Mouse (Mus musculus): ENCODE measurements at regions not wholly inside any gene's neighbourhood (a gene's known extent, or its start where the extent isn't known, plus 50 kb on each side); places are given as distances from the start of the nearest gene placed in this dataset.

DNA sequence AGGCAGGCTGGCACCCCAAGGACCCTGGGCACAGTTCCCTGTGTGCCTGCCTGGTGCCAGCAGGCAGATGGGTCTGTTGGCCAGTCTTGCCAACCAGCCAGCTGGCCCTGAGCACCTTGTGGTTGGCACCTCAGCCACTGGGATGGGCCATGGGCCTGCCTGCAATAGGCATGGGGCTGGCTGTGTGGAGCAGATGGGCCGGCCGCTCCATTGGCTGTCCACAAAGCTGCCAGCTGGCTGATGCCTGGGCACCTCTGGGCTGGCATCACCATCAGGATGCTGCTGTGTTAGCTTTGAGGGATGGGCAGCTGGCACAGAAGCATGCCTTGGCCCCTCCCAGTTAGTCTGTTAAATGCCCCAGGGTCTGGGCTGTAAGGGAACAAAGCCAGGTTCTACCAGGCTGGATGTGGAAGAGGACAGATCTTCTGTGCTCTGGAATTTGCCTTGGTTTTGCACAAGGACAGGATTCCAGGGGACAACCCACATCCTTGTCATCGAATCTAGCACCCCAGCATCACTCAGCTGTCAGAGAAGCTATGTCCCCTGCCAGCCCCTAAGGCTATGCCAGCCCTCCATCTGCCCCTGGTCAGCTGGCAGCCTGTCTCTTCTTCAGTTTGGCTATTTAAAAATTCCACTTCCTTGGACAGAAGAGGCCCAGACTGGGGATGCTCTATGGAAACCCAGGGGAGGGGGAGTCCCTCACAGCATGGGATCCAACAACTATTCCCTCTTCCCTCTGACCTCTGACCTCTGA is 201.8 kb downstream of the Gm26897 start:
- WGBS = 42% methylated on average over 3 of the region's 3 CpGs
- H3K27ac ChIP-seq (replicated peaks) = peak overlapping the region; percentile 67
- H3K36me3 ChIP-seq = no peaks in the 10 kb centered on the region
- no peak overlapping the region for H3K9ac ChIP-seq (replicated peaks)
- peaks cover 8% of the 10 kb centered on the region for H3K4me1 ChIP-seq
- H3K4me2 ChIP-seq (replicated peaks) = no peak overlapping the region
- H3K4me3 ChIP-seq = no peak overlapping the region
- H3K27me3 ChIP-seq = no peaks in the 10 kb centered on the region
- 0 out of 2 replicates have a peak, but pooled peaks cover 3% of the 10 kb centered on the region for H3K9me3 ChIP-seq
- ATAC-seq (replicated peaks) = peak; percentile 88

DNA sequence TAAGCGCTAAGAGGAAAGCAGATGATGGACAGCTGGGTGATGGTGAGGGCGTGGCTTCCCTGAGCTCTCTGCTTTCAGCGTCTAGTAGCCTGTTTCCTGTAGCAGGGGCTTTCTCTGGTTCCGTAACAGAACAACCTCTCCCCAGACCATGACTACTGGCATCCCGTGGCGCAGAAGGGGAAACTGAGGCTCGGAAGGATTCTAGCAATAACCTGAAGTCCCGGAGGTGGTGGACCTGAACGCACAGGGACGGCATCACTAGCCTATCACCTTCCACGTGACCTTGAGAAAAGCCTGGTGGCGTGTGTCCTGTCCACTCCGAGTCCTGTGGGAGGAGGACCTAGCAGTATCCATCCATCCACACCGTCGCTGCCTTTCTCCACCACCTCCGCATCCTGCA is 208.1 kb downstream of the Gm26897 start:
- Histone ChIP-seq H3K36me3 (no peaks in the 10 kb centered on the region), H3K4me1 (peaks cover 44% of the 10 kb centered on the region), H3K9me3 (no peaks in the 10 kb centered on the region), H3K4me3 (no peak overlapping the region), H3K4me2 (replicated peaks) (no peak overlapping the region), H3K9ac (replicated peaks) (no peak overlapping the region), H3K27ac (replicated peaks) (peak overlapping the region; percentile 94), H3K27me3 (no peaks in the 10 kb centered on the region)
- 80% methylated on average over 16 of the region's 16 CpGs for WGBS
- ATAC-seq (replicated peaks) = no peak

DNA sequence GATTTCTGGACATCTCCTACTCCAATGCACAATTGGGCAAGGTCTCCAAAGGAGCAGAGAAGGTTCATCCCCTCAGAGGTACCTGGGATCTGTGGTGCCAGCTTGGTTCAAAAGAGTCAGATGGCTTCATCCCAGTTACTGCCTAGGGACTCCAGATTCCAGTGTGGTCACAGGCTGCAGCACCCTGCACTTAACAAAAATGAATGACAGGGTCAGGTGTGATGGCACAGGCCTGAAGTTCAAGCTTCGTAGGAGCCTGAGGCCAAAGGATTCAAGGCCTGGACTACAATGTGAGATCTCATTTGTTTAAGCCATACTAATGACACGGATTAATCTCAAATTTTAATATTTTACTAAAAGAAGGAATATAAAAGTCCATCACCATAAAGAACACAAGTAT is 209.1 kb downstream of the Gm26897 start:
- 86% methylated on average over 2 of the region's 2 CpGs for WGBS
- no peak for ATAC-seq (replicated peaks)
- Histone ChIP-seq H3K9me3 (no peaks in the 10 kb centered on the region), H3K4me1 (peaks cover 44% of the 10 kb centered on the region), H3K27ac (replicated peaks) (peak overlapping the region; percentile 94), H3K4me3 (no peak overlapping the region), H3K4me2 (replicated peaks) (no peak overlapping the region), H3K9ac (replicated peaks) (no peak overlapping the region), H3K27me3 (no peaks in the 10 kb centered on the region), H3K36me3 (no peaks in the 10 kb centered on the region)

DNA sequence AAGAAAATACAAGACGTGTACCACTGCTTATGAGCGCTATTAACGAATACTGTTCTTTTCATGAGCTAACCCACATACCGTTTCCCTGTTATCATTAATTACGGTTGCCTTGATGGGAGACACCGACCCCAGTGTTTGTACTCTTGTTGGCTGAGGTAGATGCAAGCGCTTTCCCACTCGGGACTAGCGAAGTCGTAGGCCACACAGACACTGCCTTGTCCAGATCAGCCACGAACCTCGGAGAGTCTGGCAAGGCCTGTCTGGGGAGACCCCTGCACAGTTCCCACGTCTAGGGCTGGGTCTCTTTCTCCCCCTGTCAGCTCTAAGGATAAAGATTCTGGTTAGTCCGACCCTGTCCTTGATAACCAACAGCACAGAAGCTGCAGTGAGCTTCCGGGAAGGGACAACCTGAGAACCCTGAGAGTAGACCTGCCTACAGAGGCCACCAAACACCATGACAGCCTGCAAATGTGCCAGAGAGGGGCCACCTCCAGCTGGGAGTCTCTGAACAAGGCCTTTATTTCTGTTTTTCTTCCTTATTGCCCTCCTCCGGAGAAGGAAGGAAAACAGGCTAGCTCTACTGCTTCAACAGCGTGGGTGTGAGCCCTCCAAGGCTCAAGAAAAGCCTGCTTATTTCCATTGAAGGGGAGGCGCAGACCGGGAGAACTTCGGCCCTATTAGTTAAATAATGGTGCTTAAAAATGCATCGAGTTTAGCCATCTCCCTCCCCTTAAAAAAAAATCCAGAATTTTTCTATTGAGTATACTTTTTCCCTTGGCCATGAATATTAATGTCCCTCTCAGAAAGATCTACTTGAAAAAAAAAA is 209.8 kb downstream of the Gm26897 start:
- peak overlapping the region; percentile 44 for H3K4me2 ChIP-seq (replicated peaks)
- H3K27ac ChIP-seq (replicated peaks) = peak overlapping the region; percentile 94
- WGBS = 15% methylated on average over 21 of the region's 21 CpGs
- H3K4me1 ChIP-seq = peaks cover 44% of the 10 kb centered on the region
- no peaks in the 10 kb centered on the region for H3K27me3 ChIP-seq
- 0 out of 2 replicates have a peak overlapping the region, but pooled peaks have one; percentile 9 for H3K4me3 ChIP-seq
- peak overlapping the region; percentile 43 for H3K9ac ChIP-seq (replicated peaks)
- peak; percentile 36; the same call in 1 of the 2 replicates for ATAC-seq (replicated peaks)
- H3K36me3 ChIP-seq = no peaks in the 10 kb centered on the region
- H3K9me3 ChIP-seq = no peaks in the 10 kb centered on the region

DNA sequence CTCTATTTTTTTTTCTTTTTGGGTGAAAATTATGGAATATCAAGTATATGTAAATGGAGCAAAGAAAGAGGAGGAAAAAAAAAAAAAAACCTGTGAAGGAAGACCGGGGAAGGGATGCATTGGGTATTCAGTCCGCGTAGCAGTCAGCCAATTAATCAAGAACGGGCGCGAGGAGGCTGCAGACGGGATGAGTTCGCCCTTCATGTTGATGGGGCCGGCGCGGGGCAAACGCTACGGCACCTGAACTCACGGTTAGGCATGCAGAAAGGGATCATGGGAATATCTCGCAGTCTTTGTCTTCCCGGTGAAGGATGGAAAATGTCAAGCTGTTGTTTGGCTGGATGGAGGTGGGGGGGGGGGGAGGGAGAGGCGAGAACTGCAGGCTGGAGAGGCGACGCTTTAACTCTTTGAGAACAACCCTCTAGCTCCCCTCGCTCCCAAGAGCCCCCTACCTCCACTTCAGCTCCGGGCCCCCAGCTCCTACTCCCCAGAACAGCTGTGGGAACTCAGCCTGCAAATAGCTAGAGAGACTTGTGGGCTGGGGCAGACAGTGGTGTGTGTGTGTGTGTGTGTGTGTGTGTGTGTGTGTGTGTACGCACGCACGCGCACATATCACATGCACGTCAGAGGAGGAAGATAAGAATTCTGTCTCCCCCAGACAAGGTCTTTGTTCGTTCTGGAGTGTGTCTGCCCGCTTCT is 210.7 kb downstream of the Gm26897 start:
- peak overlapping the region; percentile 43 for H3K9ac ChIP-seq (replicated peaks)
- peak overlapping the region; percentile 94 for H3K27ac ChIP-seq (replicated peaks)
- no peaks in the 10 kb centered on the region for H3K9me3 ChIP-seq
- peaks cover 44% of the 10 kb centered on the region for H3K4me1 ChIP-seq
- H3K4me2 ChIP-seq (replicated peaks) = peak overlapping the region; percentile 44
- 12% methylated on average over 28 of the region's 28 CpGs for WGBS
- H3K4me3 ChIP-seq = peak overlapping the region; percentile 32
- no peaks in the 10 kb centered on the region for H3K36me3 ChIP-seq
- no peaks in the 10 kb centered on the region for H3K27me3 ChIP-seq
- ATAC-seq (replicated peaks) = peak; percentile 83

DNA sequence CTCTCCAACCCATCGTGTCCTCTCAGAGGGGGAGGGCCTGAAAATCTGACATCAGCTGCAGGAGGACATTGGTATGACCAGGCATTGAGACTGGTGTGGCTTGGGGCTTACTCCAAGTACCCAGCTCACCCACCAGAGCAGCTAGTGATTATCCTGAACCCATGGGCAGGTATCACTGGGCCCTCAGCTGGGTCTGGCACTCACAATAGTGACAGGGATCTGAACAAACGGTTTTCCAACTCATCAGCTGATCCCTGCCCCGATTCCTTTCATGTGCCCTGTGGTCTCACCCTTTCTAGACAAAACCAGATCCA is 211.2 kb downstream of the Gm26897 start:
- Histone ChIP-seq H3K9ac (replicated peaks) (peak overlapping the region; percentile 43), H3K4me2 (replicated peaks) (peak overlapping the region; percentile 44), H3K27me3 (no peaks in the 10 kb centered on the region), H3K9me3 (no peaks in the 10 kb centered on the region), H3K4me3 (no peak overlapping the region), H3K4me1 (peaks cover 44% of the 10 kb centered on the region), H3K36me3 (no peaks in the 10 kb centered on the region), H3K27ac (replicated peaks) (peak overlapping the region; percentile 94)
- no peak; the same call in 1 of the 2 replicates for ATAC-seq (replicated peaks)
- 38% methylated on average over 3 of the region's 3 CpGs for WGBS

DNA sequence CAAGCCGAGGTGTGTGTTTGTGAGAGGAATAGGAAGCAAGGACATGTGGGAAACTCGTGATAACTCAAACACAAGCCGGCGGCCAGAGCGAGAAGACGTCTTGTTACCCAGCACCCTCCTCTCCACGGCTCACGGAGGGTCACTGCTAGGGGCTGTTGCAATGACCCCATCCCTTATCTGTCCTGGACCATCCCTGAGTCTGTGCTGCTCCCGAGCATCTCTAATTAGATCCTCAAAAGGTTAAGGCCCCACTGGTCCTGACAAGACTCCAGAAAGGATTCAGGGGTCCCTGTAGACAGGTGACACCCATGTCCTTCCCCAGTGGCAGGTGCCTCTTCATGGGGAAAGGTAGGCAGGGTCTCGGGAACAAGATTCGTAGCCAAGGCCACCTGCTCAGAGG is 212.6 kb downstream of the Gm26897 start:
- Histone ChIP-seq H3K27me3 (no peaks in the 10 kb centered on the region), H3K4me2 (replicated peaks) (no peak overlapping the region), H3K36me3 (no peaks in the 10 kb centered on the region), H3K27ac (replicated peaks) (0 out of 2 replicates have a peak overlapping the region, but pooled peaks have one; percentile 8), H3K4me1 (peaks cover 43% of the 10 kb centered on the region), H3K4me3 (no peak overlapping the region), H3K9me3 (no peaks in the 10 kb centered on the region), H3K9ac (replicated peaks) (no peak overlapping the region)
- no peak for ATAC-seq (replicated peaks)
- WGBS = 91% methylated on average over 11 of the region's 11 CpGs

DNA sequence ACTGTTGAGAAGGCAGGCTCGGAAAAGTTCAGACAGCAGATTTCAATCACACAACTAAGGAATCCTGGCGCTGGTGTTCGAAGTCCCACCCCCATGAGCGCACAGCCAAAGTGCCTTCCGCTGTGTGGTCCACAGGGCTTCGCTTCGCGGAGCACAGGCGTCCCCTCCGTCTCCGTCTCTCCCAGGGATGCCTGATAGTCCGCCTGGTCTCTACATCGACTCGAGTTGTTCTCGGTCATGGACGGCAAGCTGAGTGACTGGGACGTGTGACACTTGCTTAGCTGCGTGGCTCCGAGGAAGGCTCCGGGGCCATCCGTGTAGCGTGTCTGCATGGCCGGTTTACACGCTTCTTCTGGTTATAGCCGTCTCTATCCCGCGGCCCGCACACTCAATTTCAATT is 224.0 kb downstream of the Gm26897 start:
- no peaks in the 10 kb centered on the region for H3K36me3 ChIP-seq
- ATAC-seq (replicated peaks) = peak; percentile 48; the same call in 1 of the 2 replicates
- peaks cover 19% of the 10 kb centered on the region for H3K4me1 ChIP-seq
- H3K9ac ChIP-seq (replicated peaks) = no peak overlapping the region
- no peaks in the 10 kb centered on the region for H3K9me3 ChIP-seq
- H3K4me2 ChIP-seq (replicated peaks) = 0 out of 2 replicates have a peak overlapping the region, but pooled peaks have one; percentile 14
- no peak overlapping the region for H3K4me3 ChIP-seq
- peak overlapping the region; percentile 39 for H3K27ac ChIP-seq (replicated peaks)
- WGBS = 60% methylated on average over 28 of the region's 28 CpGs
- H3K27me3 ChIP-seq = no peaks in the 10 kb centered on the region

DNA sequence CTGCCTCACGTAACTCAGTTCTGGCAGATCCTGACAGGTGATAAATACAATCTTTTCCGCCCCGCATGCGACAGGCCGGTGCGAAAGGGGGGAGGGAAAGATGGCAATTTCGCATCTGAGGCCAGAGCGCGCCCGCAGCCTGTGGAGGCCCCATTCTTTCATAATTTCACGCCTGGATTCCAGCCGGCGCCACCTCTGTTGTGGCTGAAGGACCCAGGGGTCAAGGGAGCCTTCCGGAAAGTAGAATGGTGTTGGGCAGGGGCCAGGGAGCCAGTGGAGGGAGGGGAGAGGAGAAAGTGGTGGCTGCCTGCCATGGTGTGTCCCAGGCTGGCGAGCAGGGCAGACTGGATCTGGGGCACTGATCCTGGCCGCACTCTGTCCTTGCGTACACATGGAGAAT is 224.5 kb downstream of the Gm26897 start:
- H3K4me1 ChIP-seq = peaks cover 19% of the 10 kb centered on the region
- H3K36me3 ChIP-seq = no peaks in the 10 kb centered on the region
- H3K4me2 ChIP-seq (replicated peaks) = peak overlapping the region; percentile 14; the same call in 1 of the 2 replicates
- no peaks in the 10 kb centered on the region for H3K9me3 ChIP-seq
- peak overlapping the region; percentile 39; the same call in 1 of the 2 replicates for H3K27ac ChIP-seq (replicated peaks)
- no peak overlapping the region for H3K4me3 ChIP-seq
- 0 out of 2 replicates have a peak, but pooled peaks have one; percentile 57 for ATAC-seq (replicated peaks)
- no peak overlapping the region for H3K9ac ChIP-seq (replicated peaks)
- 20% methylated on average over 17 of the region's 17 CpGs for WGBS
- no peaks in the 10 kb centered on the region for H3K27me3 ChIP-seq

DNA sequence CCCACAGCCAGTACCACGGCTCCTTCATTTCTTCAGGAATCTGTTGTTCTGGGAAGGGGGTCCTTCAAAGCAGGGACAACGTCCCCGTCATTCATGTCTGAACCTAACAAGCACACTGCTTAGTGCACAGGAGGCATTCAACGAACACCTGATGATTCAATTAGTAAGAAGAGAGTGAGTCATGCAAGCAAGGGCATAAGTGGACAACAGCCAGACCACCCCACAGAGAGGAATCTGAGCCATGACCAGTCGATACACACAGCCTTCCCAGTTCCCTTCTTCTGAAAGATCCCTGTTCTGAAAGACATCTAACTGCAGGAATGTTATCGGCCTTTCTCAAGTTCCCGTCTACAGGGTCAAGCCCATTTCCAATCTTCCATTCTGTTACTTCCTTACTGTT is 231.6 kb downstream of the Gm26897 start:
- ATAC-seq (replicated peaks) = no peak
- 79% methylated on average over 7 of the region's 7 CpGs for WGBS

DNA sequence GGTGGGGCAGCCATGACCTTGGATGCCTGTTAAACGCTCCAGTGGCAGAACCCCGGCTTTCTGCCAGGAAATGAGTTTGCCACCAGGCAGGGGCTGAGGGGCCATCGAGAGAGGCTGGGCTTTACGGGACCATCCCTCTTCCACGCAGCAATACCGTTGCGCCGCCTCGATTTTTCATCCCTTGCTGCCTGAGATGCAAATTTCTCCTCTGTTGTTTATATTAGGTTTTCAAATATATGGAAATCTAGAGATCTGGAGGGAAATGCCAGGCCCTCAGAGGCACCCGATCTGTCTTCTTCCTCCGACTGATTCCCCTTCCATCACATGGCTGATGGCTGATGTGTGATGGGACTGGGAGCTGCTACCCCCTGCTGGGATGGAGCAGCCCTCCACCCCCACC is 234.4 kb downstream of the Gm26897 start:
- H3K36me3 ChIP-seq = no peaks in the 10 kb centered on the region
- no peak overlapping the region for H3K4me2 ChIP-seq (replicated peaks)
- no peak overlapping the region for H3K4me3 ChIP-seq
- 58% methylated on average over 11 of the region's 11 CpGs for WGBS
- H3K27ac ChIP-seq (replicated peaks) = peak overlapping the region; percentile 56
- no peak overlapping the region for H3K9ac ChIP-seq (replicated peaks)
- H3K27me3 ChIP-seq = no peaks in the 10 kb centered on the region
- ATAC-seq (replicated peaks) = no peak
- peaks cover 10% of the 10 kb centered on the region for H3K4me1 ChIP-seq
- no peaks in the 10 kb centered on the region for H3K9me3 ChIP-seq

More for the DNA sequence above, 231.6 kb downstream of the Gm26897 start:
- no peak overlapping the region for H3K9ac ChIP-seq (replicated peaks)
- H3K9me3 ChIP-seq = no peaks in the 10 kb centered on the region
- H3K27ac ChIP-seq (replicated peaks) = no peak overlapping the region
- no peak overlapping the region for H3K4me3 ChIP-seq
- H3K4me2 ChIP-seq (replicated peaks) = no peak overlapping the region
- peaks cover 10% of the 10 kb centered on the region for H3K4me1 ChIP-seq
- no peaks in the 10 kb centered on the region for H3K27me3 ChIP-seq
- no peaks in the 10 kb centered on the region for H3K36me3 ChIP-seq

DNA sequence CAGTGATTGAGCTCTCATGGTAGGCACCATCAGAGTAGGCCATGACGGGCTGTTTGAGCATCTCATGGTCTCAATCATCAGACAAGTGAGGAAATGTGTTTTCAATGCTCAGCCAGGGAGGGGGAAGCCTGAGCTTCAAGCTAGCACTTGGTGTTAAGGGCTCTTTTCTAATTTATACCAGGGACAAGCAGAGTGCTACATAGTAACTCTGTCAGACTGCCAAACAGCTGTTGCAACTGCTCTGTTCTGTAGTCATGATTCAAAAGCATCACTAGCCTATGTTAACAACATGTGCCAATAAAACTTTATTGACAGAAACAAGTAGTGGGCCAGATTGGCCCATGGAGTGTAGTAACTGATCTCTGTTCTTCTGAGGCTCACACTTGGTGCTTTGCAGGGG is 235.0 kb downstream of the Gm26897 start:
- Histone ChIP-seq H3K27ac (replicated peaks) (peak overlapping the region; percentile 56; the same call in 1 of the 2 replicates), H3K9ac (replicated peaks) (no peak overlapping the region)

More for the DNA sequence above, 235.0 kb downstream of the Gm26897 start:
- 85% methylated on average over 1 of the region's 1 CpGs for WGBS
- Histone ChIP-seq H3K4me3 (no peak overlapping the region), H3K27me3 (no peaks in the 10 kb centered on the region), H3K4me1 (peaks cover 10% of the 10 kb centered on the region), H3K4me2 (replicated peaks) (no peak overlapping the region), H3K36me3 (no peaks in the 10 kb centered on the region), H3K9me3 (no peaks in the 10 kb centered on the region)
- ATAC-seq (replicated peaks) = no peak
